Mouse (Mus musculus): Measurements from ENCODE around the gene Tex22. TPM values are rescaled to one million over a fixed set of nuclear protein-coding genes. Genes with fewer than 3 reads are reported as not detected.
A peak's percentile ranks its signal among the peaks of the same experiment; 100 is the strongest.

The Tex22 gene
- polyA plus RNA-seq, 1 experiment from 2014 or later, result 0.13 TPM

GRCm38 (mm10) chr12:113061606-113062005, 12.7 kb upstream of the Tex22 start:
- Histone ChIP-seq H3K36me3 (peaks cover 85% of the 10 kb centered on the region), H3K27ac (no peak overlapping the region), H3K9me3 (no peaks in the 10 kb centered on the region), H3K27me3 (no peaks in the 10 kb centered on the region), H3K4me1 (no peaks in the 10 kb centered on the region), H3K4me3 (no peak overlapping the region), H3K4me2 (replicated peaks) (no peak overlapping the region), H3K9ac (no peak overlapping the region)
- WGBS, result 86% methylated on average over 9 of the region's 9 CpGs
- no peak for ATAC-seq (ENCODE audit: insufficient number of reproducible peaks, insufficient read depth, low FRiP score, low TSS enrichment)

- WGBS, result 77% methylated on average over 10 of the region's 10 CpGs
- Histone ChIP-seq H3K4me1 (no peaks in the 10 kb centered on the region), H3K9ac (no peak overlapping the region), H3K4me2 (replicated peaks) (no peak overlapping the region), H3K27me3 (no peaks in the 10 kb centered on the region), H3K27ac (no peak overlapping the region), H3K4me3 (no peak overlapping the region), H3K9me3 (no peaks in the 10 kb centered on the region), H3K36me3 (peaks cover 81% of the 10 kb centered on the region)
- no peak for ATAC-seq (ENCODE audit: insufficient number of reproducible peaks, insufficient read depth, low FRiP score, low TSS enrichment)
Observed at GRCm38 (mm10) chr12:113062201-113062600, 12.1 kb upstream of the Tex22 start.

GRCm38 (mm10) chr12:113063700-113064099, 10.6 kb upstream of the Tex22 start:
- Histone ChIP-seq H3K27ac (no peak overlapping the region), H3K4me3 (no peak overlapping the region), H3K4me2 (replicated peaks) (no peak overlapping the region), H3K9ac (no peak overlapping the region), H3K27me3 (no peaks in the 10 kb centered on the region), H3K4me1 (no peaks in the 10 kb centered on the region), H3K9me3 (no peaks in the 10 kb centered on the region), H3K36me3 (peaks cover 70% of the 10 kb centered on the region)
- no peak for ATAC-seq (ENCODE audit: insufficient number of reproducible peaks, insufficient read depth, low FRiP score, low TSS enrichment)
- 92% methylated on average over 7 of the region's 7 CpGs for WGBS

- Histone ChIP-seq H3K27ac (no peak overlapping the region), H3K9me3 (no peaks in the 10 kb centered on the region), H3K4me2 (replicated peaks) (no peak overlapping the region), H3K4me3 (no peak overlapping the region), H3K9ac (no peak overlapping the region), H3K27me3 (no peaks in the 10 kb centered on the region), H3K4me1 (no peaks in the 10 kb centered on the region), H3K36me3 (peaks cover 60% of the 10 kb centered on the region)
- ATAC-seq (ENCODE audit: insufficient number of reproducible peaks, insufficient read depth, low FRiP score, low TSS enrichment), result no peak
- 89% methylated on average over 7 of the region's 7 CpGs for WGBS
Observed at GRCm38 (mm10) chr12:113068002-113068401, 6.3 kb upstream of the Tex22 start.

GRCm38 (mm10) chr12:113069389-113069788, 4.9 kb upstream of the Tex22 start:
- Histone ChIP-seq H3K27ac (no peak overlapping the region), H3K36me3 (peaks cover 49% of the 10 kb centered on the region)
- WGBS, result 96% methylated on average over 6 of the region's 6 CpGs

GRCm38 (mm10) chr12:113071321-113071720, 3.0 kb upstream of the Tex22 start:
- 89% methylated on average over 6 of the region's 6 CpGs for WGBS

More at GRCm38 (mm10) chr12:113069389-113069788, 4.9 kb upstream of the Tex22 start:
- no peaks in the 10 kb centered on the region for H3K27me3 ChIP-seq
- H3K9ac ChIP-seq, result no peak overlapping the region
- no peak overlapping the region for H3K4me2 ChIP-seq (replicated peaks)
- no peak overlapping the region for H3K4me3 ChIP-seq
- H3K4me1 ChIP-seq, result peaks cover 10% of the 10 kb centered on the region
- ATAC-seq (ENCODE audit: insufficient number of reproducible peaks, insufficient read depth, low FRiP score, low TSS enrichment), result no peak
- no peaks in the 10 kb centered on the region for H3K9me3 ChIP-seq

GRCm38 (mm10) chr12:113071827-113072226, 2.5 kb upstream of the Tex22 start:
- Histone ChIP-seq H3K27me3 (no peaks in the 10 kb centered on the region), H3K27ac (no peak overlapping the region), H3K4me2 (replicated peaks) (no peak overlapping the region), H3K9ac (no peak overlapping the region), H3K9me3 (no peaks in the 10 kb centered on the region), H3K4me3 (no peak overlapping the region), H3K4me1 (peaks cover 21% of the 10 kb centered on the region), H3K36me3 (peaks cover 34% of the 10 kb centered on the region)
- WGBS, result 82% methylated on average over 6 of the region's 6 CpGs
- ATAC-seq (ENCODE audit: insufficient number of reproducible peaks, insufficient read depth, low FRiP score, low TSS enrichment), result no peak

More at GRCm38 (mm10) chr12:113071321-113071720, 3.0 kb upstream of the Tex22 start:
- ATAC-seq (ENCODE audit: insufficient number of reproducible peaks, insufficient read depth, low FRiP score, low TSS enrichment), result no peak
- Histone ChIP-seq H3K4me1 (peaks cover 21% of the 10 kb centered on the region), H3K36me3 (peaks cover 38% of the 10 kb centered on the region), H3K4me2 (replicated peaks) (no peak overlapping the region), H3K27me3 (no peaks in the 10 kb centered on the region), H3K9me3 (no peaks in the 10 kb centered on the region), H3K27ac (no peak overlapping the region), H3K9ac (no peak overlapping the region), H3K4me3 (no peak overlapping the region)

- Histone ChIP-seq H3K4me1 (peaks cover 21% of the 10 kb centered on the region), H3K27ac (peak overlapping the region; percentile 83), H3K27me3 (no peaks in the 10 kb centered on the region), H3K9me3 (no peaks in the 10 kb centered on the region), H3K36me3 (peaks cover 31% of the 10 kb centered on the region), H3K4me3 (peak overlapping the region; percentile 49), H3K4me2 (replicated peaks) (peak overlapping the region; percentile 82), H3K9ac (peak overlapping the region; percentile 77)
- 13% methylated on average over 15 of the region's 15 CpGs for WGBS
- ATAC-seq (ENCODE audit: insufficient number of reproducible peaks, insufficient read depth, low FRiP score, low TSS enrichment), result peak; percentile 6
Observed at GRCm38 (mm10) chr12:113073420-113074328, 628 bp upstream of the Tex22 start.

GRCm38 (mm10) chr12:113075063-113075454, 757 bp downstream of the Tex22 start:
- no peaks in the 10 kb centered on the region for H3K9me3 ChIP-seq
- no peaks in the 10 kb centered on the region for H3K27me3 ChIP-seq
- peak overlapping the region; percentile 49 for H3K4me3 ChIP-seq
- WGBS, result 5% methylated on average over 10 of the region's 10 CpGs
- H3K4me1 ChIP-seq, result peaks cover 21% of the 10 kb centered on the region
- peak; percentile 61 for ATAC-seq (ENCODE audit: insufficient number of reproducible peaks, insufficient read depth, low FRiP score, low TSS enrichment)
- peak overlapping the region; percentile 84 for H3K27ac ChIP-seq
- H3K4me2 ChIP-seq (replicated peaks), result peak overlapping the region; percentile 82
- H3K36me3 ChIP-seq, result peaks cover 18% of the 10 kb centered on the region
- peak overlapping the region; percentile 77 for H3K9ac ChIP-seq

- Histone ChIP-seq H3K9ac (peak overlapping the region; percentile 77; the same call in 1 of the 2 replicates), H3K4me2 (replicated peaks) (peak overlapping the region; percentile 82), H3K27ac (peak overlapping the region; percentile 84; the same call in 1 of the 2 replicates), H3K4me3 (no peak overlapping the region), H3K27me3 (no peaks in the 10 kb centered on the region), H3K36me3 (peaks cover 13% of the 10 kb centered on the region), H3K9me3 (no peaks in the 10 kb centered on the region), H3K4me1 (peaks cover 21% of the 10 kb centered on the region)
- no peak for ATAC-seq (ENCODE audit: insufficient number of reproducible peaks, insufficient read depth, low FRiP score, low TSS enrichment)
- 53% methylated on average over 6 of the region's 6 CpGs for WGBS
Observed at GRCm38 (mm10) chr12:113075486-113075885, 1.2 kb downstream of the Tex22 start.

- Histone ChIP-seq H3K27me3 (peaks cover 8% of the 10 kb centered on the region; the same call in 1 of the 2 replicates), H3K4me1 (no peaks in the 10 kb centered on the region), H3K27ac (no peak overlapping the region), H3K4me3 (no peak overlapping the region), H3K4me2 (replicated peaks) (no peak overlapping the region), H3K36me3 (no peaks in the 10 kb centered on the region), H3K9me3 (no peaks in the 10 kb centered on the region), H3K9ac (no peak overlapping the region)
- ATAC-seq (ENCODE audit: insufficient number of reproducible peaks, insufficient read depth, low FRiP score, low TSS enrichment), result no peak
- 69% methylated on average over 3 of the region's 3 CpGs for WGBS
Observed at GRCm38 (mm10) chr12:113087276-113087675, 13.0 kb downstream of the Tex22 start.

- Histone ChIP-seq H3K4me3 (no peak overlapping the region), H3K9ac (no peak overlapping the region), H3K27ac (no peak overlapping the region), H3K9me3 (no peaks in the 10 kb centered on the region), H3K4me1 (no peaks in the 10 kb centered on the region), H3K27me3 (peaks cover 8% of the 10 kb centered on the region; the same call in 1 of the 2 replicates), H3K36me3 (no peaks in the 10 kb centered on the region), H3K4me2 (replicated peaks) (no peak overlapping the region)
- no peak for ATAC-seq (ENCODE audit: insufficient number of reproducible peaks, insufficient read depth, low FRiP score, low TSS enrichment)
- 36% methylated on average over 4 of the region's 4 CpGs for WGBS
Observed at GRCm38 (mm10) chr12:113088026-113088425, 13.7 kb downstream of the Tex22 start.

Measured in embryonic facial prominence, embryonic 12.5 days (tissue).